In genomic region chr13:115423761-115424160, GRCm38 (mm10) we compare ENCODE assay signal across 24 mouse cellular contexts.
DNase-seq lines count a peak whose midpoint lies in the region; ATAC-seq lines count a peak whose summit lies in the region.
"Had no signal": no experiment of that assay in that cellular context is flagged by ENCODE, and none has a peak within 500 bp of the region (broad histone marks: within the 10 kb centered on the region; RNA-seq: fewer than 3 reads in every experiment).

No protein-coding gene starts in this region.

- H3K4me2 ChIP-seq in forebrain, embryonic 12.5 days: no peak overlapping the region
- H3K4me2 ChIP-seq: embryonic facial prominence, embryonic 13.5 days; forebrain, embryonic 13.5 days; hindbrain, embryonic 12.5 days; hindbrain, embryonic 15.5 days had no signal

- no peak for ATAC-seq in forebrain, embryonic 12.5 days (ENCODE audit: low FRiP score)
- ATAC-seq: CD4-positive, CD25-positive, alpha-beta regulatory T cell, adult 4 months; forebrain, embryonic 13.5 days; forebrain, embryonic 16.5 days; intestine, postnatal 0 days had no signal

- H3K27me3 ChIP-seq in forebrain, embryonic 12.5 days: peaks cover 3% of the 10 kb centered on the region; the same call in 1 of the 2 replicates
- H3K27me3 ChIP-seq: embryonic facial prominence, embryonic 13.5 days; forebrain, embryonic 13.5 days; hindbrain, embryonic 12.5 days; hindbrain, embryonic 15.5 days had no signal

- 81% methylated on average over 3 of the region's 3 CpGs for WGBS in forebrain, embryonic 12.5 days

- no peaks in the 10 kb centered on the region for H3K36me3 ChIP-seq in forebrain, embryonic 12.5 days (replicated peaks)
- H3K36me3 ChIP-seq: embryonic facial prominence, embryonic 10.5 days; embryonic facial prominence, embryonic 13.5 days; heart, embryonic 10.5 days; hindbrain, embryonic 12.5 days; hindbrain, embryonic 15.5 days had no signal

- no peak overlapping the region for H3K4me3 ChIP-seq in forebrain, embryonic 12.5 days (replicated peaks)
- H3K4me3 ChIP-seq: embryonic facial prominence, embryonic 10.5 days; embryonic facial prominence, embryonic 13.5 days; erythroblast, embryonic 14.5 days; forebrain, embryonic 13.5 days; heart, adult 2 months; heart, embryonic 10.5 days; hindbrain, embryonic 12.5 days; hindbrain, embryonic 15.5 days had no signal

- peaks cover 20% of the 10 kb centered on the region for H3K4me1 ChIP-seq in forebrain, embryonic 12.5 days
- H3K4me1 ChIP-seq: embryonic facial prominence, embryonic 13.5 days; heart, embryonic 10.5 days had no signal

- H3K27ac ChIP-seq in forebrain, embryonic 12.5 days: no peak overlapping the region
- H3K27ac ChIP-seq: embryonic facial prominence, embryonic 10.5 days; embryonic facial prominence, embryonic 13.5 days; forebrain, embryonic 13.5 days; heart, adult 2 months; heart, embryonic 10.5 days; hindbrain, embryonic 12.5 days; hindbrain, embryonic 15.5 days had no signal

- no peaks in the 10 kb centered on the region for H3K9me3 ChIP-seq in forebrain, embryonic 12.5 days
- H3K9me3 ChIP-seq: embryonic facial prominence, embryonic 10.5 days; embryonic facial prominence, embryonic 13.5 days; forebrain, embryonic 13.5 days; heart, embryonic 10.5 days; hindbrain, embryonic 12.5 days; hindbrain, embryonic 15.5 days had no signal

- peak; percentile 6 to 42 for DNase-seq in urinary bladder, adult 18-20 months (ENCODE audit: low spot score in 2 of 2)
- no peak for DNase-seq in urinary bladder, adult 2 months (ENCODE audit: low spot score)
- DNase-seq in adrenal gland, adult 8-10 months: peak; percentile 16
- peak; percentile 2 for DNase-seq in adrenal gland, postnatal 10 days
- DNase-seq in adrenal gland, postnatal 36 days: peak; percentile 42 to 48
- DNase-seq: cerebellum, adult 11-12 months; cerebellum, adult 8-10 months; cerebellum, postnatal 10 days; cerebellum, postnatal 36 days; embryo, embryonic 11 days; gastrocnemius, postnatal 10 days; gastrocnemius, postnatal 36 days; heart, adult 2 months had no signal

- H3K9ac ChIP-seq in forebrain, embryonic 12.5 days: no peak overlapping the region
- H3K9ac ChIP-seq: embryonic facial prominence, embryonic 13.5 days; forebrain, embryonic 13.5 days; hindbrain, embryonic 12.5 days; hindbrain, embryonic 15.5 days had no signal
